Mouse (Mus musculus) embryonic fibroblast, embryonic 13.5 days (primary cell): ENCODE results near the gene Atp8a1.

Experiments used
- CTCF ChIP-seq: IDR thresholded peaks from 2 replicates; pipeline ENCODE4 v1.5.1; 2011; ENCODE audit warnings: mild to moderate bottlenecking, control low read depth, low read length, moderate library complexity, borderline replicate concordance; ENCODE audit not compliant: insufficient read depth
- POLR2A ChIP-seq: IDR thresholded peaks from 2 replicates; pipeline ENCODE4 v1.6.1; 2011; ENCODE audit warnings: low read depth, mild to moderate bottlenecking, control low read depth, low read length, moderate library complexity

- TF ChIP-seq CTCF (no peak), POLR2A (no peak)
Observed at GRCm38 (mm10) chr5:67797006-67797958, 50.0 kb downstream of the Atp8a1 start.
